Mouse (Mus musculus): ENCODE results near the gene Prtn3. TPM values are rescaled to one million over a fixed set of nuclear protein-coding genes. Genes with fewer than 3 reads are reported as not detected.

The Prtn3 gene
- polyA plus RNA-seq, 1 experiment from 2014 or later = 5.6 TPM

GRCm38 (mm10) chr10:79921572-79921971 lies 47.3 kb downstream of the Prtn3 start:
- peaks cover 58% of the 10 kb centered on the region for H3K4me1 ChIP-seq
- 1% methylated on average over 34 of the region's 34 CpGs for WGBS

GRCm38 (mm10) chr10:79924998-79925784 lies 50.9 kb downstream of the Prtn3 start:
- Histone ChIP-seq H3K27ac (replicated peaks) (peak overlapping the region; percentile 97; the same call in 1 of the 2 replicates), H3K9ac (no peak overlapping the region), H3K4me2 (replicated peaks) (peak overlapping the region; percentile 92), H3K4me1 (peaks cover 47% of the 10 kb centered on the region), H3K4me3 (replicated peaks) (peak overlapping the region; percentile 99; the same call in 1 of the 2 replicates), H3K36me3 (no peaks in the 10 kb centered on the region), H3K27me3 (peaks cover 35% of the 10 kb centered on the region), H3K9me3 (replicated peaks) (no peaks in the 10 kb centered on the region)
- 11% methylated on average over 29 of the region's 29 CpGs for WGBS
- no peak for ATAC-seq (ENCODE audit: insufficient number of reproducible peaks, low FRiP score, low TSS enrichment, low read depth)

More at GRCm38 (mm10) chr10:79921572-79921971, 47.3 kb downstream of the Prtn3 start:
- Histone ChIP-seq H3K27me3 (peaks cover 63% of the 10 kb centered on the region), H3K36me3 (no peaks in the 10 kb centered on the region), H3K9me3 (replicated peaks) (no peaks in the 10 kb centered on the region), H3K4me3 (replicated peaks) (peak overlapping the region; percentile 25), H3K27ac (replicated peaks) (no peak overlapping the region), H3K4me2 (replicated peaks) (peak overlapping the region; percentile 46), H3K9ac (no peak overlapping the region)
- ATAC-seq (ENCODE audit: insufficient number of reproducible peaks, low FRiP score, low TSS enrichment, low read depth) = no peak

- Histone ChIP-seq H3K4me3 (replicated peaks) (peak overlapping the region; percentile 99), H3K4me2 (replicated peaks) (peak overlapping the region; percentile 92), H3K36me3 (0 out of 2 replicates have a peak, but pooled peaks cover 1% of the 10 kb centered on the region), H3K9ac (peak overlapping the region; percentile 98), H3K4me1 (peaks cover 41% of the 10 kb centered on the region), H3K27ac (replicated peaks) (peak overlapping the region; percentile 97), H3K27me3 (peaks cover 28% of the 10 kb centered on the region), H3K9me3 (replicated peaks) (no peaks in the 10 kb centered on the region)
- 6% methylated on average over 15 of the region's 15 CpGs for WGBS
- ATAC-seq (ENCODE audit: insufficient number of reproducible peaks, low FRiP score, low TSS enrichment, low read depth) = no peak
These were observed 51.7 kb downstream of the Prtn3 start for GRCm38 (mm10) chr10:79925785-79926490.

GRCm38 (mm10) chr10:79926491-79927323 lies 52.4 kb downstream of the Prtn3 start, which contains the start of gene Arid3a:
Gene Arid3a (plus strand): TSS chr10:79927043.
- peaks cover 9% of the 10 kb centered on the region; the same call in 1 of the 2 replicates for H3K36me3 ChIP-seq
- peak within 1 kb of the TSS; percentile 92 for H3K4me2 ChIP-seq (replicated peaks)
- peaks cover 20% of the 10 kb centered on the region for H3K27me3 ChIP-seq
- peaks cover 41% of the 10 kb centered on the region for H3K4me1 ChIP-seq
- H3K4me3 ChIP-seq (replicated peaks) = peak within 1 kb of the TSS; percentile 99
- peak within 1 kb of the TSS; percentile 97 for H3K27ac ChIP-seq (replicated peaks)
- WGBS = under 1% methylated on average over 63 of the region's 63 CpGs
- no peaks in the 10 kb centered on the region for H3K9me3 ChIP-seq (replicated peaks)
- peak within 1 kb of the TSS; percentile 98 for H3K9ac ChIP-seq
- ATAC-seq (ENCODE audit: insufficient number of reproducible peaks, low FRiP score, low TSS enrichment, low read depth) = peak; percentile 87

- WGBS = under 1% methylated on average over 54 of the region's 54 CpGs
- no peaks in the 10 kb centered on the region for H3K9me3 ChIP-seq (replicated peaks)
- H3K9ac ChIP-seq = peak overlapping the region; percentile 98
- ATAC-seq (ENCODE audit: insufficient number of reproducible peaks, low FRiP score, low TSS enrichment, low read depth) = peak; percentile 17
- peak overlapping the region; percentile 97 for H3K27ac ChIP-seq (replicated peaks)
- H3K27me3 ChIP-seq = peaks cover 12% of the 10 kb centered on the region
- peaks cover 47% of the 10 kb centered on the region for H3K4me1 ChIP-seq
- H3K4me2 ChIP-seq (replicated peaks) = peak overlapping the region; percentile 92
- H3K36me3 ChIP-seq = peaks cover 17% of the 10 kb centered on the region; the same call in 1 of the 2 replicates
- peak overlapping the region; percentile 99 for H3K4me3 ChIP-seq (replicated peaks)
These were observed 53.2 kb downstream of the Prtn3 start for GRCm38 (mm10) chr10:79927324-79928029.

GRCm38 (mm10) chr10:79928030-79928694 lies 53.9 kb downstream of the Prtn3 start:
- Histone ChIP-seq H3K4me1 (peaks cover 54% of the 10 kb centered on the region), H3K9me3 (replicated peaks) (no peaks in the 10 kb centered on the region), H3K4me3 (replicated peaks) (peak overlapping the region; percentile 99), H3K27ac (replicated peaks) (peak overlapping the region; percentile 97), H3K4me2 (replicated peaks) (peak overlapping the region; percentile 92), H3K9ac (peak overlapping the region; percentile 98), H3K36me3 (peaks cover 17% of the 10 kb centered on the region; the same call in 1 of the 2 replicates), H3K27me3 (peaks cover 5% of the 10 kb centered on the region)
- ATAC-seq (ENCODE audit: insufficient number of reproducible peaks, low FRiP score, low TSS enrichment, low read depth) = no peak
- WGBS = 0% methylated on average over 29 of the region's 29 CpGs

GRCm38 (mm10) chr10:79928907-79929701 lies 54.8 kb downstream of the Prtn3 start:
- Histone ChIP-seq H3K9me3 (replicated peaks) (no peaks in the 10 kb centered on the region), H3K4me2 (replicated peaks) (peak overlapping the region; percentile 92), H3K36me3 (peaks cover 22% of the 10 kb centered on the region; the same call in 1 of the 2 replicates), H3K27ac (replicated peaks) (no peak overlapping the region), H3K4me3 (replicated peaks) (peak overlapping the region; percentile 99), H3K9ac (no peak overlapping the region), H3K4me1 (peaks cover 63% of the 10 kb centered on the region), H3K27me3 (no peaks in the 10 kb centered on the region)
- no peak for ATAC-seq (ENCODE audit: insufficient number of reproducible peaks, low FRiP score, low TSS enrichment, low read depth)
- WGBS = 21% methylated on average over 9 of the region's 9 CpGs

GRCm38 (mm10) chr10:79929967-79930825 lies 55.9 kb downstream of the Prtn3 start:
- Histone ChIP-seq H3K27ac (replicated peaks) (no peak overlapping the region), H3K4me3 (replicated peaks) (no peak overlapping the region), H3K9me3 (replicated peaks) (no peaks in the 10 kb centered on the region), H3K27me3 (no peaks in the 10 kb centered on the region), H3K4me1 (peaks cover 74% of the 10 kb centered on the region), H3K4me2 (replicated peaks) (no peak overlapping the region), H3K36me3 (peaks cover 28% of the 10 kb centered on the region), H3K9ac (no peak overlapping the region)
- 81% methylated on average over 18 of the region's 18 CpGs for WGBS
- ATAC-seq (ENCODE audit: insufficient number of reproducible peaks, low FRiP score, low TSS enrichment, low read depth) = no peak

GRCm38 (mm10) chr10:79930826-79931186 lies 56.5 kb downstream of the Prtn3 start:
- no peak for ATAC-seq (ENCODE audit: insufficient number of reproducible peaks, low FRiP score, low TSS enrichment, low read depth)
- Histone ChIP-seq H3K27me3 (no peaks in the 10 kb centered on the region), H3K4me2 (replicated peaks) (no peak overlapping the region), H3K27ac (replicated peaks) (no peak overlapping the region), H3K9me3 (replicated peaks) (no peaks in the 10 kb centered on the region), H3K4me3 (replicated peaks) (no peak overlapping the region), H3K9ac (no peak overlapping the region), H3K36me3 (peaks cover 34% of the 10 kb centered on the region), H3K4me1 (peaks cover 76% of the 10 kb centered on the region)
- WGBS = 86% methylated on average over 16 of the region's 16 CpGs
